Mouse (Mus musculus) midbrain, embryonic 16.5 days (tissue): ENCODE results near the gene Asap3. TPM values are rescaled to one million over a fixed set of nuclear protein-coding genes. Genes with fewer than 3 reads are reported as not detected.

ENCODE experiments used
- ATAC-seq: fragments of 200-750 bp; cut with Nextera tagmentation; 2 replicates; pipeline ENCODE4 v1.8.0; 2017; ENCODE audit warnings: moderate TSS enrichment
- H3K27ac ChIP-seq: fragments of 300-500 bp; sonication (generic); 2 replicates; pipeline ENCODE4 v1.5.1; 2014; ENCODE audit warnings: mild to moderate bottlenecking, low read length, mixed read lengths
- H3K27me3 ChIP-seq: fragments of 300-500 bp; sonication (generic); 2 replicates; pipeline ENCODE4 v1.6.1; 2014; ENCODE audit warnings: low read depth, low read length, mixed read lengths; ENCODE audit not compliant: control insufficient read depth, insufficient read depth
- H3K36me3 ChIP-seq: fragments of 300-500 bp; sonication (generic); 2 replicates; pipeline ENCODE4 v1.6.1; 2014; ENCODE audit warnings: mild to moderate bottlenecking, low read length, moderate library complexity, mixed read lengths; ENCODE audit not compliant: control insufficient read depth, insufficient read depth
- H3K4me1 ChIP-seq: fragments of 300-500 bp; sonication (generic); 2 replicates; pipeline ENCODE4 v1.6.1; 2014; ENCODE audit warnings: mild to moderate bottlenecking, low read length, mixed read lengths; ENCODE audit not compliant: control insufficient read depth, insufficient read depth
- H3K4me2 ChIP-seq: fragments of 300-500 bp; sonication (generic); 2 replicates; pipeline ENCODE4 v1.6.1; 2014; ENCODE audit warnings: mild to moderate bottlenecking, low read length, mixed read lengths
- H3K4me3 ChIP-seq: fragments of 300-500 bp; sonication (generic); 2 replicates; pipeline ENCODE4 v1.5.1; 2014; ENCODE audit warnings: low read depth, mild to moderate bottlenecking, low read length, moderate library complexity, mixed read lengths
- H3K9ac ChIP-seq: fragments of 300-500 bp; sonication (generic); 2 replicates; pipeline ENCODE4 v1.6.1; 2014; ENCODE audit warnings: low read depth, low read length, mixed read lengths
- H3K9me3 ChIP-seq: fragments of 300-500 bp; sonication (generic); replicated peaks from 2 replicates; pipeline ENCODE4 v1.6.1; 2014; ENCODE audit warnings: mild to moderate bottlenecking, low read length, mixed read lengths; ENCODE audit not compliant: control insufficient read depth, poor library complexity, severe bottlenecking
- WGBS: fragments of 180-500 bp; shearing (Covaris S2); extraction: QIAGEN DNeasy Blood & Tissue Kit; methylation state at CpG from one replicate; pipeline ENCODE4 v1.1.7; 2014; 5-methylcytosine and 5-hydroxymethylcytosine counted together
- polyA plus RNA-seq: library from polyadenylated mRNA; unstranded; fragments of >200 nt; fragmentation: Nextera tagmentation; extraction: Ambion mirVana; gene quantifications from 2 replicates; pipeline ENCODE4 v1.2.1, GENCODE M21; 2015

The Asap3 gene
- polyA plus RNA-seq, 1 experiment from 2014 or later, result 5.1 TPM

DNA sequence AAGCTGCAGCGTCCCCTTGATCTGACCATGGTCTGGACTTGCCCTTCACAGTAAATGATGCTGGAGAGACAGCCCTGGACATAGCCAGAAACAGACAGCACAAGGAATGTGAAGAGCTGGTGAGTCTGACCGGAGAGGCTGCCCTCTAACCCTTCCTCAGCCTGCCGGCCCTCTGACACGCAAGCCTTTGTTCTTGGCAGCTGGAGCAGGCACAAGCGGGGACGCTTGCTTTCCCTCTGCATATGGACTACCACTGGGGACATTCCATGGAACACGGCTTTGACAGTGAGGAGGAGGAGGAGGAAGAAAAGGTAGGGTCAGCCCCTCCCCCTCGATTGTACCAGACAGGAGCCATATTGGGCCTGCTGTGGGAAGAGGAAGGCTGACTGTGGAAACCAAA lies 34.8 kb downstream of the Asap3 start:
- Histone ChIP-seq H3K9me3 (no peaks in the 10 kb centered on the region), H3K9ac (no peak overlapping the region), H3K36me3 (no peaks in the 10 kb centered on the region), H3K4me1 (no peaks in the 10 kb centered on the region), H3K4me2 (no peak overlapping the region), H3K4me3 (no peak overlapping the region), H3K27me3 (peaks cover 16% of the 10 kb centered on the region), H3K27ac (no peak overlapping the region)
- WGBS, result 29% methylated on average over 8 of the region's 8 CpGs
- no peak for ATAC-seq

DNA sequence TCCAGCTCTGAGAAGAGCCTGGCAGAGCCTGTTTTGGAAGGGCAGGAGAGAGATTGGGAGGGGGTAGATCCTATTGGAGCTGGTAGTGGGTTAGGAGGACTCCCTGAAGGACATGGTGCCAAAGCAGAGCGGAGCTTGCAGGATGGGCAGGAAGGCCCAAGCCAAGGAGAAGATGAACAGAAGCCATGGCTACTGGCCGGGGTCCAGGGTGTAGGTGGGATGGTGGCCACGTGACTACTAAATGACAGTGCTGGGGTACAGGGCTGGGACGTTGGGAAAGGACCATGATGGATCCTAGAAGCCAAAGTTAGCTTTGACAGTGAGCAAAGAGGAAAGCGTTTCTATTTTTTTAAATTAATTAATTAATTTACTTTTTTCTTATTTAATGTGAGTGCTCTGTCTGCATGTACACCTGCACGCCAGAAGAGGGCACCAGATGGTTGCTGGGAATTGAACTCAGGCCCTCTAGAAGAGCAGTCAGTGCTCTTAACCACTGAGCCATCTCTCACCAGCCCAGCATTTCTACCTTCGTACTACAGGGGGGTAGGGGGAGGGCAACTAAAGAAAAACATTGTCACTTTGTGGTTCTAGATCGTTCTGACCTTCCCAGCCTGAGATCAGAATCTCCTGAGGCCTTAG lies 36.0 kb downstream of the Asap3 start:
- WGBS, result 53% methylated on average over 8 of the region's 8 CpGs
- Histone ChIP-seq H3K9ac (no peak overlapping the region), H3K9me3 (no peaks in the 10 kb centered on the region), H3K4me1 (peaks cover under 1% of the 10 kb centered on the region; the same call in 1 of the 2 replicates), H3K4me2 (no peak overlapping the region), H3K36me3 (no peaks in the 10 kb centered on the region), H3K27me3 (peaks cover 23% of the 10 kb centered on the region), H3K27ac (no peak overlapping the region), H3K4me3 (no peak overlapping the region)
- ATAC-seq, result no peak

DNA sequence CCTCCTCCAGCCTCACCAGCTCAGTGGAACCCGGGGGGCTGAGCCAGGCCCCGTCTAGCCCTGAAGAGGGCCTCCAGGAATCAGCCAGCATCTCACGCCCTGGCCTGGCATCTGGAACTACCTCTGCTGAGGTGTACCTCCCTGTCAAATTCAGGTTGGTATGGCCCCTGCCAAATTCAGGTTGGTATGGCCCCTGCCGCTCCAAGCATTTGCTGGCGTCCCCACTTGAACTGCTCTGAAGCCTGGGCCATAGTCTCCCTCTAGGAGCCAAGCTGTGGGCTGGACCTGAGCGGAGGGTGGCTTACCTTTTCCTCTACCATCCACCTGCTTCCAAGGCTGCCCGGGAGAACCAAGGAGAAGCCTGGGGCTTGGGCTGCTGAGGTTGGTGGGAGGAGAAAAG lies 36.6 kb downstream of the Asap3 start:
- Histone ChIP-seq H3K36me3 (no peaks in the 10 kb centered on the region), H3K4me3 (no peak overlapping the region), H3K4me1 (peaks cover 6% of the 10 kb centered on the region), H3K4me2 (no peak overlapping the region), H3K27ac (no peak overlapping the region), H3K9me3 (no peaks in the 10 kb centered on the region), H3K27me3 (peaks cover 28% of the 10 kb centered on the region), H3K9ac (no peak overlapping the region)
- 80% methylated on average over 7 of the region's 7 CpGs for WGBS
- ATAC-seq, result no peak

DNA sequence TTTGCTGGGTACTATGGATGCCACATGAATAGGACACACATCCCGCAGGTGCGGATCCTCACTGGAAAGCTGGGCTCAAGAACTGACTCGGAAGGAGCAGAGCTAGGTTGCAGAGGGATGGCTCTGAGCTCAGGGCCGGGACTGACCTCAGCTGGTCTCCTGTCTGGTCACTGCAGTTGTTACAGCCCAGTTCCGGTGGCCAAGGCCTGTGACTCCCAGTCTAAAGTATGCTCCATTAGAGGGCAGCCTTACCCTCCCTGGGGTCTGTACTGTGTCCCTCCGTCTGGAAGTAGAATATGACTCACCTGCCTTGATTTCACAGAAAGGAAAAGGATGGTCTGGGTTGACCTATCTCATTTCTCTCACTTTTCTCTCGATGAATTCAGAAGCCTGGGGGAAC lies 38.0 kb downstream of the Asap3 start:
- 75% methylated on average over 7 of the region's 7 CpGs for WGBS
- no peaks in the 10 kb centered on the region for H3K36me3 ChIP-seq
- ATAC-seq, result no peak
- no peak overlapping the region for H3K4me3 ChIP-seq
- H3K27me3 ChIP-seq, result peaks cover 34% of the 10 kb centered on the region
- H3K9me3 ChIP-seq, result no peaks in the 10 kb centered on the region
- peaks cover 21% of the 10 kb centered on the region for H3K4me1 ChIP-seq
- no peak overlapping the region for H3K9ac ChIP-seq
- H3K4me2 ChIP-seq, result no peak overlapping the region
- H3K27ac ChIP-seq, result no peak overlapping the region

DNA sequence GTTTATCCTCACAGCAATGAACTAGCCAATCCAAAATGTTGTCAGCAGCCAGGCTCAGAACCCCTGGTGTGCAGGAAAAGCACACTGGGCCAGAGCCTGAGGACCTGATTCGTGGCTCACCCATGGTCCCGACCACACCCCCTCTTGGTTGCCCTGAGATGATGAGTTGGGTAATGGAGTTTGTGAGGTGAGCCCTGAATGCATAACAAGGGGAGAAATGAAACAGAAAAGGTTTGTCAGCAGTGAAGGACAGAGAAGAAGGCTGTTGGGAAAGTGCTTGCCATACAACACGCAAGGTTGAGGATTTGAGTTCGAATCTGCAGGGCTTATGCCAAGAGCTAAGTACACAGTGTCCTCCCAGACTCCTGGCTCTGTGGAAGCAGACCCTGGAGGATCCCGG lies 39.5 kb downstream of the Asap3 start:
- no peaks in the 10 kb centered on the region for H3K9me3 ChIP-seq
- H3K4me2 ChIP-seq, result no peak overlapping the region
- peaks cover 47% of the 10 kb centered on the region for H3K27me3 ChIP-seq
- no peak for ATAC-seq
- H3K4me1 ChIP-seq, result peaks cover 22% of the 10 kb centered on the region
- no peak overlapping the region for H3K9ac ChIP-seq
- H3K36me3 ChIP-seq, result no peaks in the 10 kb centered on the region
- no peak overlapping the region for H3K4me3 ChIP-seq
- WGBS, result 38% methylated on average over 5 of the region's 5 CpGs
- no peak overlapping the region for H3K27ac ChIP-seq

DNA sequence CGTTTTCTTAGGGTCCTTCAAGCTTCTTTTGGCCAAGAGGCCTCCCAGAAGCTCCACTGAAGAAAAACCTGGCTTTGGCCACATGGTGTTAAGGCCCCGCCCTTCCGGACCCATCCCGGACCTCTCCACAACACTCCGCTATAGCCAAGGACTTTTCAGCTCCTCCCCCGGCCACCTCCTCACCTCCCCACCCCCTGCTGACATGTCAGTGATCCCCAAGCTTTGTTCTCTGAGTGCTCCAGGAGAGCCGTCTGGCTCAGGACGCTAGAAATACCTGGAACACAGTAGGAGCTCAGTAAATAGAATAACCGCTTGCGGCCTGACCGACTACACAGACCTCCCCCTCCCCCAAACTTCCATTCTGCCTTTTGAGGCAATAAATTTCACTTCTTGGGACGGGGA lies 40.4 kb downstream of the Asap3 start:
- Histone ChIP-seq H3K27me3 (peaks cover 47% of the 10 kb centered on the region), H3K27ac (no peak overlapping the region), H3K9ac (no peak overlapping the region), H3K9me3 (no peaks in the 10 kb centered on the region), H3K4me1 (peaks cover 22% of the 10 kb centered on the region), H3K36me3 (no peaks in the 10 kb centered on the region), H3K4me2 (no peak overlapping the region), H3K4me3 (no peak overlapping the region)
- ATAC-seq, result no peak
- 2% methylated on average over 12 of the region's 12 CpGs for WGBS

DNA sequence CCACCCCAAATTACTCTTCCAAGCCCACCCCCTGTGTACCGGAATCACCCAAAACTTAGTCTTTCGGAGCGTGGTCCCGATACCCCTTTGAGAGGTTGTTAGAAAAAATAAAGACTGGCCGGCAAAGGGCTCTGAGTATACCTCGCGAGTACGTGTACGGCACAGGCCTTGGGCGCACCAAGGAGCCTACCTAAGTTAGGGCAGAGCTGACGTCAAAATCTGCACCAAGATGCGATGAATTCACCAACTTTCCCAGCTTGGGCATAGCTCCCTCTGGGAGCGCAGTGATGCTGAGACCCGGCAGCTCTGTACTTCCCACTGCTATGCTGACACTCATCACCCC lies 41.2 kb downstream of the Asap3 start:
- peaks cover 47% of the 10 kb centered on the region for H3K27me3 ChIP-seq
- peak overlapping the region; percentile 56 for H3K4me2 ChIP-seq
- H3K4me3 ChIP-seq, result peak overlapping the region; percentile 34
- no peak overlapping the region for H3K9ac ChIP-seq
- H3K4me1 ChIP-seq, result peaks cover 22% of the 10 kb centered on the region
- no peak overlapping the region for H3K27ac ChIP-seq
- H3K36me3 ChIP-seq, result no peaks in the 10 kb centered on the region
- WGBS, result 2% methylated on average over 14 of the region's 14 CpGs
- H3K9me3 ChIP-seq, result no peaks in the 10 kb centered on the region
- no peak for ATAC-seq

DNA sequence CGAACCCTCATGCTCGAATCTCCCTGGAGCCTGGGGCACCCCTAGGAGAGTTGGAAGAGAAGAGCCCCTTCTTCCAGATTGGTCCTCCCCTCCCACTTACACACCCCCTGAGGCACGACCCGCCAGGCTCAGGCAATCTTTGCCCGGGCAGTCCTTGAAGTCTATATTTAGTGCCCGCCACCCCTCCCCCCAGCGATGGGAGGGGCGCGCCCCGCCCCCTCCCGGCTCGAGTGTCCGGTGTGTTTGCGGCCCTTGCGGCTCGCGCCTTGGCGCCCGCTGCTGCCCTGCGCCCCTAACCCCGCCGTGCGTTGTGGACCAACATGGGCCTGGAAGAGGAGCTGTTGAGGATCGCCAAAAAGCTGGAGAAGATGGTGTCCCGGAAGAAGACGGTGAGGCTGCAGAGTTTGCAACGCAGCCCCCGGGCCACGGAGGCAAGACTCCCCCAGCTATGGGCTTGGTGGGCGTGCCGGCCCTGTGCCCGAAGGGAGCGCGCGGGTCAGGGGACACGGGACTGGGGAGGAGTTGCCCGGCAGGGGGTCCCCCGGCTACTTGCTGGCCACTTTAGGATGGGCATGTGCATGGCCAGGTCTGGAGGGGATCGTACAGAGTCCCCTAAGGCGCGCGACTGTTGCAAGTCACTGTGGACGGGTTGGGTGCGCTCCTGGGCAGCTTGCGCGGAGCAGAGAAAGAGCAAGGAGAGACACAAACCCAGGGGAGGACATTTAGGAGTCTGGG lies 41.7 kb downstream of the Asap3 start, which contains the start of gene Tcea3:
Gene Tcea3, plus strand, starts transcription at position 1 of the 735 bp plus-strand sequence.
- peaks cover 47% of the 10 kb centered on the region for H3K27me3 ChIP-seq

More for the DNA sequence above, 41.7 kb downstream of the Asap3 start, which contains the start of gene Tcea3:
- under 1% methylated on average over 45 of the region's 46 CpGs for WGBS
- peaks cover 22% of the 10 kb centered on the region for H3K4me1 ChIP-seq
- no peaks in the 10 kb centered on the region for H3K36me3 ChIP-seq
- H3K4me3 ChIP-seq, result peak within 1 kb of the TSS; percentile 34
- H3K27ac ChIP-seq, result no peak within 1 kb of the TSS
- H3K9me3 ChIP-seq, result no peaks in the 10 kb centered on the region
- ATAC-seq, result no peak
- H3K4me2 ChIP-seq, result peak within 1 kb of the TSS; percentile 56
- no peak within 1 kb of the TSS for H3K9ac ChIP-seq
